Mouse (Mus musculus): ENCODE measurements around the gene Runx2.
A peak's percentile ranks its signal among the peaks of the same experiment; 100 is the strongest.

Gene Runx2

GRCm38 (mm10) chr17:44592067-44592736 is 222.4 kb downstream of the Runx2 start:
- DNase-seq (ENCODE audit: low read depth), result no peak

GRCm38 (mm10) chr17:44588470-44588869 is 226.1 kb downstream of the Runx2 start:
- DNase-seq (ENCODE audit: low read depth), result no peak

GRCm38 (mm10) chr17:44588020-44588419 is 226.6 kb downstream of the Runx2 start:
- no peak for DNase-seq (ENCODE audit: low read depth)

DNA sequence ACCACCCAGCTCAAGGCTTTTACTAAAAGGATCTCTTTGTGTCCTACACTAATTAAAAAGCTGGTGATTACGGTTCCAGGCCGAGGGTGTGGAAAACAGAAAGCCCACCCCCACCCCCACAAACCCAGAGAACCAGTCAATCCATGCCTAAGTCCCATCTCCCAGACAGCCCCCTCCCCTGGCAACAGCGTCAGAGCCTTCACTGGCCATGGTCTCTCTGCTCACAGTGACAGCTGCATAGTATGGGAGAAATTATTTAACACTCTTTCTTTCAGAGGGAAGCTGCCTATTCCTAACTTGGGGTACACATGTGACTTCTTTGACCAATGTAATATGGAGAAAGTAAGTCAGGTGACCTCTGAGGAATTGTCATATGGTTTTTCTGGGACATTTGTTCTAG is 228.4 kb downstream of the Runx2 start:
- DNase-seq (ENCODE audit: low read depth), result no peak

- no peak for DNase-seq (ENCODE audit: low read depth)
These were observed 229.8 kb downstream of the Runx2 start for GRCm38 (mm10) chr17:44584781-44585180.

DNA sequence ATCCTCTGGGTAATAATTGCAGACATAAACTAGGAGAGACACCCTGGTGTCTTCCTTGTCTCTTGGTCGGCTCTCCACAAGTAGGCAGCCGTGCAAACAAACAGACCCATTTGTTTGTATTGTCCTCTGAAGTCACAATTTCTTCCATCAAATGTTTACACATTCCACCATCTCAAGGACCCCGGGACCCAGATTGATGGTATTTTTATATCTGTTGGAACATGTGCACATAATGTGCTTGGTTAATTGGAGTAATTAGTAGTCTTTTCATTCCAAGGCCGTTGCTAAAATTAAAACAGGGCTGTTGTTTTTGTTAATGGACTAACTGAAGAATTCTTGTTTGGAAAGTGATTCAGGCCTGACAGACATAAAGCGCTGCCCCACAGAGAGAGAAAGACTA is 236.8 kb downstream of the Runx2 start:
- DNase-seq (ENCODE audit: low read depth), result no peak

DNA sequence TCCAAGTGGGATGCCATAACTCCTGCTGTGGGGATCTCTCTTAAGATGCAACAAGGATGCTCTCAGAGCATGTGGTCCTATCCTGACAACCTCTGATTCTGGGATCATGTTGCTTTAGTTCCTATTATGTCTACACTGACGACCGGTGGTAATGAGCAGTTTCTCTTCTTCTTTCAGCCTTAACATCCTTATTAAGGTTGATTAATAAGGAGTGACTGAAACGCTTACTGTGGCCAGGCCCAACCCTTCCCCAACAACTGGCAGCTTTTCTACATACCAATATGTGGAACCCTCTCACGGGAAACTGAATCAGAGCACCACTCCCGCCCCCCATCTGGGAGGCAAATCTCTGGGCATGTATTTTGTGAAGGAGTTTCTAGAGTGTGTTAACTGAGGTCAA is 243.7 kb downstream of the Runx2 start:
- DNase-seq (ENCODE audit: low read depth), result no peak

- DNase-seq (ENCODE audit: low read depth), result peak; percentile 13
These were observed 245.5 kb downstream of the Runx2 start for GRCm38 (mm10) chr17:44569020-44569621.

GRCm38 (mm10) chr17:44566992-44567391 is 247.6 kb downstream of the Runx2 start:
- no peak for DNase-seq (ENCODE audit: low read depth)

DNA sequence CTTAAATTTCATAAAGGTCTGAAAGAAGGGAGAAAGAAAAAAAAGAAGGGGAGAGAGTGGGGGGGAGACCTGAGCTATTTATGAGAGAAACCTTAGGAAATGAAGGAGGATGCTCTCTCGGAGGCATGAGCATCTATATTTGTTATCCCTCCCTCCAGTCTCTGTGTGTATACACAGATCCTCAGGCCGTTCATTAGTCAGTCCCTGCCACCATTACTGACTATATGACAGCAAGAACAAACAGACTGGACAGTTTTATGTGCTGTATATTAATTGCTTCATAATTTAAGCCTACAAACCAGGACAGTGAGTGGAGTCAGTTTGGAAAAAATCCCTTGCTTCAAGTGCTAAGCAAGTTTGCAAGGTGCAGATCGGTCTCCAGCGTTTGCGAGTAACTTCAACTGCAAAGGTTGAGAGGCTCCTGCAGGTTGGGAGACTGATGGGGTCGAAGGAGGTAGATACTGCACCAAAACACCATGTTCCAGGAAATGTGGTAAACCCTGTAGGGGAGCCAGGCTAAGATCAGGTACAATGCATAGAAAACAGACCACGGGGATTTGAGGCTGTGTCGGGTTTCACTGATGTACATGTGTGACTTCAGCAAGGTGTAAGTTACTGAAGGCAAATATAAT is 248.6 kb downstream of the Runx2 start:
- no peak for DNase-seq (ENCODE audit: low read depth)

GRCm38 (mm10) chr17:44565311-44565831 is 249.2 kb downstream of the Runx2 start:
- no peak for DNase-seq (ENCODE audit: low read depth)

DNA sequence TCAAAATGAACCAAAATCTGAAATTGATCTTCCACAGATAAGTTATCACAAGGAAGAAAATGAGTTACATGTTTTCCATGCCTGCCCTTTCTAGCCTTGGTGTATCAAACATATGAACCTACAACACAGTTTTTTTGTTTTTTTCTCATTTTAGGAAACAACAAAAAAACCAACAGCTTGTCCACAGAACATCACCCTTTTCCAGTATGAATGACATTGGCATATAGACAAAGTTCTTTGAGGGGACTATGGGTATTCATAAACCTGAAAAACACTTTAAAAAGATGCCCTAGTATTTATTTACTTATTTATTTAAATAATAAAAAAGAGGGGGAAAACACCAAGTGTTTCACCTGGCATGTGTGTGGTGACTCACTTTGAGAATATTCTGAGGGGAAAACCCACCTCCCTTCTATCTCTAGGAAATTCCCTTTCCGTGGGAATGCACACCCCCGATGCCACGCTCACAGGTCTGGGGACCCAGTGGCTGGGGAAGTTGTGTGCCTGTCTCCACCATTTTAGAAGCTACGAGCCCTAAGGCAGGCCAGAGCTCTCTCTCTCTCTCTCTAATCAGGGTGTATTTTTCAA is 249.9 kb downstream of the Runx2 start:
- no peak for DNase-seq (ENCODE audit: low read depth)

- no peak for DNase-seq (ENCODE audit: low read depth)
These were observed 254.6 kb downstream of the Runx2 start for GRCm38 (mm10) chr17:44560016-44560415.

GRCm38 (mm10) chr17:44557199-44558111 is 257.1 kb downstream of the Runx2 start:
- DNase-seq (ENCODE audit: low read depth), result no peak

DNA sequence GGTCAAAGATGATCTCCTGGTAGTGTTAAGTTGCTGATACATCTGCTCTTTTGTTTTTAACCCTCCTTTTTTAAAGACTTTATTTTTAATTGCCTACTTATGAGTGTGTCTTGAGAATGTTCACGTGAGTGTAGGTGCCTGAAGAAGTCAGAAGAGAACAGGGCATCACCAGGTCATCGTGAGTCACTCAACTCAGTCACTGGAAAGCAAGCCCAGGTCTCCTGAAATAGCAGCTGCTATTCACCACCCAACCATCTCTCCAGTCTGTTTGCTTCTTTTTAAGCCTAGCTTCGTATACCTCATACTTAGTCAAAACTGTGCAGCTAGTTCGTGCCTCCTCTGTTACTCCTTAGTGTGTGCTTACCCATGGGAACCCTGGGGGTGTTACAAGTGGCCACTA is 259.7 kb downstream of the Runx2 start:
- DNase-seq (ENCODE audit: low read depth), result no peak

GRCm38 (mm10) chr17:44549551-44549950 is 265.0 kb downstream of the Runx2 start:
- no peak for DNase-seq (ENCODE audit: low read depth)

- no peak for DNase-seq (ENCODE audit: low read depth)
These were observed 266.7 kb downstream of the Runx2 start for GRCm38 (mm10) chr17:44547922-44548321.

DNA sequence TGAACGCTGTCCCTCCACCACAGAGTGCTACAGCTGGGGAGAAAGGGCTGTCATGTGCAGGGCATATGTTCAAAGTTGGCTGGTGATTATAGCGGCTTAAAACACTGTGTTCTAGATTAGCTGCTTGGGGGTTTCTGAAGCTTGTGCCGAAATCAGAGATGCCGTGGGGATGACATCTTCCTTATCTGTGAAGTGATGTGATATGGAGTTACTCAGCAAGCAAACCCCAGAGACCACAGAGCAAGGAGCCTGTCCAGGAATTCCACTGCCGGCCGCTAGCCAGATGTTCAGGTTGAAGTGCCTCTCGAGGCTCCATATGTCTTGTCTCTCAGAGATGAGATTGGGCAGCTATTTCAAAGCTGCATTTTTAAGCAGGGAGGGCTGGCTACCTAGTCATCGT is 267.8 kb downstream of the Runx2 start:
- no peak for DNase-seq (ENCODE audit: low read depth)

- no peak for DNase-seq (ENCODE audit: low read depth)
These were observed 269.3 kb downstream of the Runx2 start for GRCm38 (mm10) chr17:44545141-44545813.

DNA sequence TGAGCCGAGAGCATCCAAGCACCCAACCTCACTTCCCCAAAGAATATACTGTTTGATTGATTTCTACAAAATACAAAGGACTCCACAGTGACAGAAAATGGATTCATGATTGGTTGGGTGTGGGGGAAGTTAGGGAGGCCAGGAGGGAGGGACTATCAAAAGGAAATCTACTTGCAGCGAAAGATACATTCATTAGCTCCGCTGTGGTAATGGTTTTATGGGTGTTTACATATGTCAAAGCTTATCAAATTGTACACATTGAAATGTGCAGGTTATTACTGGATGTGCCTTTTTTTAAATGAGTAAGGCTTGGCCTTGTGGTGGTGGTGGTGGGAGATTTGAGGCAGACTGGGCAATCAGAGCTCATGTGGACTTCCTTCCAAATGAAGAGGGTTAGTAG is 271.9 kb downstream of the Runx2 start:
- DNase-seq (ENCODE audit: low read depth), result peak; percentile 16

DNA sequence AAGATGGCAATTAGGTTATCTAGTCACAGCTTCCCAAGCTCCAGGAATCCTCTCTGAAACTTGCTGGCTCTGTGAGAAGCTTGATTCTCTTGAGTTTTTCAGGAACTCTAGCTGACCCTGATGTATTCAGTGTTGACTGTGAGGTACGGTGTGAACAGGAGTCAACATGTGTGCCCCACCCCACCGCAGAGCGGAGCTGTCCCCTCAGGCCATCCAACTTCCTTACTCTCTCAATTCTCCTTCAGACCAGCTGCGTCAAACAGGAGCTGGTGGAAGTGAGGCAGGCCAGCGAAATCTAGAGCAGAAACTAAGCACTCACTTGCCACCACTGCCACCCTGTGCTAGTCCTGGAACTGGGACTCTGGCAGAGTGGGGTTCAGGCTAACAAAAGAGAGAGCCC is 273.9 kb downstream of the Runx2 start:
- DNase-seq (ENCODE audit: low read depth), result no peak

Data from 416B (cell line).